Mouse (Mus musculus): Measurements from ENCODE around the gene Ufd1. TPM values are rescaled to one million over a fixed set of nuclear protein-coding genes. Genes with fewer than 3 reads are reported as not detected.
A peak's percentile ranks its signal among the peaks of the same experiment; 100 is the strongest.

Ufd1 gene
- polyA plus RNA-seq, 1 experiment from 2014 or later = 94.1 TPM

- WGBS = 91% methylated on average over 7 of the region's 7 CpGs
- Histone ChIP-seq H3K27ac (no peak overlapping the region), H3K4me1 (no peaks in the 10 kb centered on the region), H3K9ac (no peak overlapping the region), H3K36me3 (peaks cover 64% of the 10 kb centered on the region), H3K27me3 (no peaks in the 10 kb centered on the region), H3K4me2 (no peak overlapping the region), H3K9me3 (no peaks in the 10 kb centered on the region), H3K4me3 (no peak overlapping the region)
- ATAC-seq (ENCODE audit: borderline replicate concordance, extremely low read depth, low FRiP score, low TSS enrichment) = no peak
Observed at GRCm38 (mm10) chr16:18785025-18785424, 26.6 kb upstream of the Ufd1 start.

DNA sequence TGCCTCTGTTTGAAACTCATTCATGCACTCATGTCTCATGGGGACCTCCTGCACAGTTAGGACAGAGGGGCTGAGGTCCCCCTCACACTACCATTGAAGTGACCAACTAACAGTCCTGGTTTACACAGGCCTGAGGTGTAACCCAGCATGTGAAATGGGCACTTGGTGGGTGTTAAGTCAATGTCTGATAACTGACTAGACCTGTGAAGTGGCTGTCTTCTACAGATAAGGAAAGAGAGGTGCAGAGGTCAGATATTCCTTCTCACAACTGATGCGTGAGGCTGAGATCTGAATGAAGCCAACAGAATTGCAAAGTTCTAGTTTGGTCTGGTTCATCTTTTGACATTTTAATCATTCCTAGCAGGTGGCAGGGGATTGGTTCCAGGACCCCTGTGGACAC lies 26.1 kb upstream of the Ufd1 start:
- ATAC-seq (ENCODE audit: borderline replicate concordance, extremely low read depth, low FRiP score, low TSS enrichment) = no peak
- Histone ChIP-seq H3K9me3 (no peaks in the 10 kb centered on the region), H3K4me2 (no peak overlapping the region), H3K36me3 (peaks cover 68% of the 10 kb centered on the region), H3K27me3 (no peaks in the 10 kb centered on the region), H3K27ac (no peak overlapping the region), H3K4me1 (no peaks in the 10 kb centered on the region), H3K9ac (no peak overlapping the region), H3K4me3 (no peak overlapping the region)
- WGBS = 76% methylated on average over 1 of the region's 1 CpGs

- ATAC-seq (ENCODE audit: borderline replicate concordance, extremely low read depth, low FRiP score, low TSS enrichment) = 0 out of 2 replicates have a peak, but pooled peaks have one; percentile 31
- Histone ChIP-seq H3K36me3 (peaks cover 78% of the 10 kb centered on the region), H3K27me3 (no peaks in the 10 kb centered on the region), H3K9ac (no peak overlapping the region), H3K4me3 (no peak overlapping the region), H3K4me1 (no peaks in the 10 kb centered on the region), H3K4me2 (no peak overlapping the region), H3K9me3 (no peaks in the 10 kb centered on the region), H3K27ac (no peak overlapping the region)
- WGBS = 89% methylated on average over 10 of the region's 10 CpGs
Observed at GRCm38 (mm10) chr16:18786652-18787051, 24.9 kb upstream of the Ufd1 start.

- no peak overlapping the region for H3K9ac ChIP-seq
- H3K27ac ChIP-seq = no peak overlapping the region
- H3K27me3 ChIP-seq = no peaks in the 10 kb centered on the region
- H3K36me3 ChIP-seq = peaks cover 72% of the 10 kb centered on the region
- WGBS = 85% methylated on average over 10 of the region's 10 CpGs
- no peak overlapping the region for H3K4me2 ChIP-seq
- no peak overlapping the region for H3K4me3 ChIP-seq
- ATAC-seq (ENCODE audit: borderline replicate concordance, extremely low read depth, low FRiP score, low TSS enrichment) = no peak
- H3K4me1 ChIP-seq = no peaks in the 10 kb centered on the region
- H3K9me3 ChIP-seq = no peaks in the 10 kb centered on the region
Observed at GRCm38 (mm10) chr16:18788627-18789406, 22.8 kb upstream of the Ufd1 start.

DNA sequence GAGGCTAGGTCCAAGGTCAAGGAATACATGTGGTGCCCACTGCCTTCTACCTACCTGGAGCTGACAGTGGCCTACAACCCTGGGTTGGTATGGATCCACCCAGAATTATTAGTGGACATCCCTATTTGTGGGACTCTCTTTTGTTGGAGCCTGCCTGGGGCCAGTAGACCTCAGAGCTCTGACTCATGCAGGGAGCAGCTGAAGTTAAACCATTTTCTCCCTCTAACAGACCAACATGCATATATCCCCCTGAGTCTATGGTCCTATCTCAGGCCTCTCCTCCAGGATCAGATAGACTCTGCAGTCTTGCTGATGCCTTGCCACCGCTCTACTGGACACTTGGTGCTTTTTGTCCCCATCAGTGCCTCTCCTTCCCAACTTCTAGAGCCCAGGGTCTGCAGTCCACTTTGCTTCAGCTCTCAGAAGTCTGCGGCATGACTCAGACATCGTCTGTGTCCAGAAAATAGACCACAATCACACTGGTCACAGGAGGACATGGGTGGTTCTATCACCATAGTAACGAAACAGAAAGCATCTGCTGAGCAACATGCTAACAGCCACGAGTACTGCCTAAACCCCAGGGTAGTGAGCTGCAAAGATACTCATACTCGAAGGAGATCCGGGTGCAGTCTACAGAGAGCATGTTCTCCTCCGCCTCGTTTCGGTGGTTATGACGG lies 16.2 kb upstream of the Ufd1 start:
- H3K27ac ChIP-seq = no peak overlapping the region
- no peaks in the 10 kb centered on the region for H3K4me1 ChIP-seq
- ATAC-seq (ENCODE audit: borderline replicate concordance, extremely low read depth, low FRiP score, low TSS enrichment) = no peak
- no peaks in the 10 kb centered on the region for H3K9me3 ChIP-seq
- H3K36me3 ChIP-seq = peaks cover 74% of the 10 kb centered on the region
- no peak overlapping the region for H3K4me2 ChIP-seq
- H3K4me3 ChIP-seq = no peak overlapping the region
- no peak overlapping the region for H3K9ac ChIP-seq
- 90% methylated on average over 11 of the region's 11 CpGs for WGBS
- H3K27me3 ChIP-seq = no peaks in the 10 kb centered on the region

DNA sequence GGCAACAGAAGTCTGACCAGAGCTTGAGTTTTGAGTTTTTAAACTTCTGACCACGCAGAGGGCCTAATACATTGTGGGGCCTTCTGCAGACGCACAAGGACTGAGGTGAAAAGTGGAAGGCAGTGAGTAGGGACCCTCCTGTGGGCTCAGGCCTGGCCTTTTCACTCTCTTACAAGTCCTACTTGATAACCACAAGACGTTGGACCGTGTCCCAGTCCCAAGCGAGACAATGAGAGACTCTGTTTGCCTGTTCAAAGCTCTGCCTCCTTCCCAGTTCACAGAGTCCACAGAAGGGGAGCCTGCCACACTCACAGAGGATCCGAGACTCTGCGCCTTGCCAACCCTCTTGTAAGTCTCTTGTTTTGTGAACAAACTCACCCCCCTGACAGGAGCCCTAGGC lies 14.9 kb upstream of the Ufd1 start:
- H3K9me3 ChIP-seq = no peaks in the 10 kb centered on the region
- peaks cover 75% of the 10 kb centered on the region for H3K36me3 ChIP-seq
- H3K4me3 ChIP-seq = no peak overlapping the region
- 77% methylated on average over 7 of the region's 7 CpGs for WGBS
- no peak overlapping the region for H3K9ac ChIP-seq
- peak; percentile 44; the same call in 1 of the 2 replicates for ATAC-seq (ENCODE audit: borderline replicate concordance, extremely low read depth, low FRiP score, low TSS enrichment)
- H3K27ac ChIP-seq = peak overlapping the region; percentile 49; the same call in 1 of the 2 replicates
- no peak overlapping the region for H3K4me2 ChIP-seq
- H3K27me3 ChIP-seq = no peaks in the 10 kb centered on the region
- no peaks in the 10 kb centered on the region for H3K4me1 ChIP-seq

DNA sequence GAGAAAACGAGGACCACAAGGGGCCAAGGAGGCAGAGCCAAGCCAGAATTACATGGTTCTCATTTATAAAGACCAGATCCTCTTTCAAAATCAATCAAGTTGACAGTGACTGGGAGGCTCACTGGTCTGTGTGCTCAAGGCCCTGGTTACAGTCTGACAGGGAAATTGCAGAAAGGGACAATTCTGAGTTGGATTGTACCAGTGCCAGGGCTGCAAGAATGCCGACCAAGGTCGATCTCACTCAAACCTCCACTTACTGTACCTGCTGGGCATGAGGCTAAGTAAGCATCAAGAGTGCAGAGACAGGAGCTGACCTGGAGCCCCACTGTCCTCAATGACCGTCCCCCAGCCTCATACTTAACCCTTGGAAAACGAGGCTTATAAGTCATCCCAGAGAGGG lies 13.4 kb upstream of the Ufd1 start:
- Histone ChIP-seq H3K27me3 (no peaks in the 10 kb centered on the region), H3K9me3 (no peaks in the 10 kb centered on the region), H3K27ac (no peak overlapping the region), H3K36me3 (peaks cover 71% of the 10 kb centered on the region), H3K9ac (no peak overlapping the region), H3K4me1 (no peaks in the 10 kb centered on the region), H3K4me3 (no peak overlapping the region), H3K4me2 (no peak overlapping the region)
- no peak for ATAC-seq (ENCODE audit: borderline replicate concordance, extremely low read depth, low FRiP score, low TSS enrichment)
- WGBS = 86% methylated on average over 5 of the region's 5 CpGs

DNA sequence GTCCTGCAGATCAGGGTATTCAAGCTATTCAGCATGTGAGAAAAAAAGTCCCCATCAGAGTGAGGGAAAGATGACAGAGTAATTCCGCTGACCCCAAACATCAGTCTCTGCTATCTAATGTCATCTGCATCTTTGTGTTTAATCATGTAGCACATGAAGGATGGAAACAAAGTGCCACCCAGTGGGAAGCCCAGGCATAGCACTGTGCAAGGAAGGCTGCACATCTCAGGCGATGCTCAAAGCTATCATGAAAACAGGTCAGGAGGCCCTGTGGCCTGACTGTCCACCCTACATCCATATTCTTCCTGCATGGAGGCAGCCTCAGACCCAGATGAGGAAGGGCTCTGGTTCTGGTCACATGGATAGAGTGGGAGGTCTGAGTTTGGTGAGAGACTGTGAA lies 12.7 kb upstream of the Ufd1 start:
- no peak overlapping the region for H3K9ac ChIP-seq
- peaks cover 70% of the 10 kb centered on the region for H3K36me3 ChIP-seq
- H3K4me3 ChIP-seq = no peak overlapping the region
- no peaks in the 10 kb centered on the region for H3K9me3 ChIP-seq
- ATAC-seq (ENCODE audit: borderline replicate concordance, extremely low read depth, low FRiP score, low TSS enrichment) = no peak
- no peaks in the 10 kb centered on the region for H3K4me1 ChIP-seq
- no peak overlapping the region for H3K27ac ChIP-seq
- H3K4me2 ChIP-seq = no peak overlapping the region
- 74% methylated on average over 2 of the region's 2 CpGs for WGBS
- H3K27me3 ChIP-seq = no peaks in the 10 kb centered on the region

DNA sequence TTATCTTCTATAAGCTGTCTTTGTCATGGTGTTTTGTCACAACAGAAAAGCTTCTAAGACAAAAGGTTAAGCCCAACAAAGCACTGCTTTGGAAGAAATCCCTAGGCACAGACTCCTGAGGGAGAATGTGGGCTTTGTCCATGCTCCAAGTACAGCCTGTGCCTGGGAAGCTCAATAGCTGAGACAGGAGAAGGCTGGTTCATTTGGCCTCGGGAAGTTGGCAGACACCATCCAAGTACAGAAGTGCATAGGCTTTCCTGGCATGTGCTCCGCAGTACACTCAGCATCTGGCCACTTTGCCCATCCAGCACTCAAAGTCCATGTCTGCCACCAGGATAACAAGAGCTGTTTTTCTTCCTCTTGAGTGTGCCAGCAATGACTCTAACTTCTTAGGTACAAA lies 5.8 kb upstream of the Ufd1 start:
- ATAC-seq (ENCODE audit: borderline replicate concordance, extremely low read depth, low FRiP score, low TSS enrichment) = no peak
- no peaks in the 10 kb centered on the region for H3K27me3 ChIP-seq
- H3K4me2 ChIP-seq = no peak overlapping the region
- WGBS = 98% methylated on average over 2 of the region's 2 CpGs
- H3K9me3 ChIP-seq = no peaks in the 10 kb centered on the region
- no peak overlapping the region for H3K4me3 ChIP-seq
- no peak overlapping the region for H3K27ac ChIP-seq
- peaks cover 6% of the 10 kb centered on the region for H3K4me1 ChIP-seq
- peaks cover 62% of the 10 kb centered on the region for H3K36me3 ChIP-seq
- H3K9ac ChIP-seq = no peak overlapping the region

GRCm38 (mm10) chr16:18809001-18809400 lies 2.6 kb upstream of the Ufd1 start:
- no peak for ATAC-seq (ENCODE audit: borderline replicate concordance, extremely low read depth, low FRiP score, low TSS enrichment)
- no peak overlapping the region for H3K4me3 ChIP-seq
- no peak overlapping the region for H3K4me2 ChIP-seq
- H3K9me3 ChIP-seq = no peaks in the 10 kb centered on the region
- no peaks in the 10 kb centered on the region for H3K27me3 ChIP-seq
- 92% methylated on average over 5 of the region's 5 CpGs for WGBS
- peaks cover 21% of the 10 kb centered on the region for H3K4me1 ChIP-seq
- no peak overlapping the region for H3K27ac ChIP-seq
- peaks cover 45% of the 10 kb centered on the region for H3K36me3 ChIP-seq
- H3K9ac ChIP-seq = no peak overlapping the region

DNA sequence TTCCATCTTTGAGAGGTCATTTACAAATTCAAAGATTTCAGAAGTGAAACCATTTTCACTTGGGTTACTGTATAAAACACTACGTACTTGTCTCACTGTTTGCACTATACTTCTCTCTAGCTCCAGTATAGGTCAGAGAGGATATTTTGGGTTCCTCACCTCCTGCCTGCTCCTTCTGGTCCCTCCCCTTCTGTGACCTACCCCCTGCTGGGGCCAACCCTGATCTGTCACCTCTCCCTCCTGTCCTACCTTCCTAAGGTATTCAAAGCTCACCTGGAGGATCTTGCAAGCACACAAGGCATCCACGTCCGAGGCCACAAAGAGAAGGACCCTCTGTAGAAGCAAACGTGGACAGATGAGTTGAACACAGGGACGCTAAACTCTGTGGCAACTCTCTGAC lies 547 bp upstream of the Ufd1 start:
- WGBS = 2% methylated on average over 5 of the region's 5 CpGs
- Histone ChIP-seq H3K27me3 (no peaks in the 10 kb centered on the region), H3K4me3 (peak overlapping the region; percentile 78), H3K9me3 (no peaks in the 10 kb centered on the region), H3K27ac (peak overlapping the region; percentile 76), H3K4me1 (peaks cover 21% of the 10 kb centered on the region), H3K9ac (peak overlapping the region; percentile 71), H3K36me3 (peaks cover 42% of the 10 kb centered on the region), H3K4me2 (peak overlapping the region; percentile 87)
- peak; percentile 19 for ATAC-seq (ENCODE audit: borderline replicate concordance, extremely low read depth, low FRiP score, low TSS enrichment)

- H3K9ac ChIP-seq = peak overlapping the region; percentile 88
- WGBS = under 1% methylated on average over 31 of the region's 31 CpGs
- peak overlapping the region; percentile 76 for H3K27ac ChIP-seq
- peak overlapping the region; percentile 78 for H3K4me3 ChIP-seq
- H3K36me3 ChIP-seq = peaks cover 40% of the 10 kb centered on the region
- H3K27me3 ChIP-seq = no peaks in the 10 kb centered on the region
- H3K4me2 ChIP-seq = peak overlapping the region; percentile 87
- H3K9me3 ChIP-seq = no peaks in the 10 kb centered on the region
- peaks cover 21% of the 10 kb centered on the region for H3K4me1 ChIP-seq
- ATAC-seq (ENCODE audit: borderline replicate concordance, extremely low read depth, low FRiP score, low TSS enrichment) = no peak
Observed at GRCm38 (mm10) chr16:18812385-18812910, 869 bp downstream of the Ufd1 start.
